Mouse (Mus musculus) intestine, postnatal 0 days (tissue): ENCODE results near the gene Cxcl17. TPM values are rescaled to one million over a fixed set of nuclear protein-coding genes. Genes with fewer than 3 reads are reported as not detected.

Experiments
- ATAC-seq: fragments of 200-750 bp; cut with Nextera tagmentation; 2 replicates; pipeline ENCODE4 v1.8.0; 2017; ENCODE audit warnings: mild to moderate bottlenecking, moderate TSS enrichment, moderate library complexity
- H3K27ac ChIP-seq: fragments of 300-500 bp; sonication (generic); 2 replicates; pipeline ENCODE4 v1.5.1; 2014; ENCODE audit warnings: mild to moderate bottlenecking, low read depth, low read length, moderate library complexity
- H3K27me3 ChIP-seq: fragments of 300-500 bp; sonication (generic); replicated peaks from 2 replicates; pipeline ENCODE4 v1.6.1; 2014; ENCODE audit warnings: low read length, mixed read lengths; ENCODE audit not compliant: control insufficient read depth, insufficient read depth
- H3K36me3 ChIP-seq: fragments of 300-500 bp; sonication (generic); 2 replicates; pipeline ENCODE4 v1.6.1; 2014; ENCODE audit warnings: mild to moderate bottlenecking, moderate library complexity; ENCODE audit not compliant: control insufficient read depth, insufficient read depth
- H3K4me1 ChIP-seq: fragments of 300-500 bp; sonication (generic); replicated peaks from 2 replicates; pipeline ENCODE4 v1.6.1; 2014; ENCODE audit warnings: antibody characterized with exemption, low read length, mixed read lengths; ENCODE audit not compliant: control insufficient read depth, insufficient read depth
- H3K4me2 ChIP-seq: fragments of 300-500 bp; sonication (generic); replicated peaks from 2 replicates; pipeline ENCODE4 v1.6.1; 2014; ENCODE audit warnings: low read depth, mild to moderate bottlenecking, moderate library complexity
- H3K4me3 ChIP-seq: fragments of 300-500 bp; sonication (generic); 2 replicates; pipeline ENCODE4 v1.5.1; 2014; ENCODE audit warnings: low read depth, low read length
- H3K9ac ChIP-seq: fragments of 300-500 bp; sonication (generic); 2 replicates; pipeline ENCODE4 v1.6.1; 2014; ENCODE audit warnings: mild to moderate bottlenecking, low read depth, low read length
- H3K9me3 ChIP-seq: fragments of 300-500 bp; sonication (generic); 2 replicates; pipeline ENCODE4 v1.6.1; 2016; ENCODE audit warnings: mixed run types; ENCODE audit not compliant: control insufficient read depth
- CTCF ChIP-seq: sonication (generic); IDR thresholded peaks from 2 replicates; pipeline ENCODE4 v1.5.1; 2016; ENCODE audit warnings: low read depth, mild to moderate bottlenecking, control low read depth, antibody characterized with exemption, moderate library complexity
- WGBS: fragments of 180-500 bp; shearing (Covaris S2); extraction: QIAGEN DNeasy Blood & Tissue Kit; methylation state at CpG from one replicate; pipeline ENCODE4 v1.1.7; 2014; 5-methylcytosine and 5-hydroxymethylcytosine counted together
- polyA plus RNA-seq: library from polyadenylated mRNA; unstranded; fragments of >200 nt; fragmentation: Nextera tagmentation; extraction: Ambion mirVana; gene quantifications from 2 replicates; pipeline ENCODE4 v1.2.1, GENCODE M21; 2015

Gene Cxcl17
- polyA plus RNA-seq, 1 experiment from 2014 or later: 0.16 TPM

GRCm38 (mm10) chr7:25358721-25359206 lies 53.9 kb downstream of the Cxcl17 start:
- no peaks in the 10 kb centered on the region for H3K4me1 ChIP-seq
- peaks cover 33% of the 10 kb centered on the region for H3K36me3 ChIP-seq
- H3K27ac ChIP-seq: no peak overlapping the region
- no peak overlapping the region for H3K9ac ChIP-seq
- no peaks in the 10 kb centered on the region for H3K9me3 ChIP-seq
- 89% methylated on average over 18 of the region's 19 CpGs for WGBS
- no peaks in the 10 kb centered on the region for H3K27me3 ChIP-seq
- no peak overlapping the region for H3K4me2 ChIP-seq
- ATAC-seq: no peak
- TF ChIP-seq CTCF: no peak
- no peak overlapping the region for H3K4me3 ChIP-seq

Other genes starting within 250 kb of the Cxcl17 start
- gene Pou2f2, start 233.2 kb downstream of the Cxcl17 start, polyA plus RNA-seq: 0.53 and 0.72 TPM in 2 replicates
- 14.8 and 15.8 TPM in 2 replicates for gene Dedd2, start 192.3 kb downstream of the Cxcl17 start, polyA plus RNA-seq
- gene Zfp526, start 191.5 kb downstream of the Cxcl17 start, polyA plus RNA-seq: 1.1 and 1.3 TPM in 2 replicates
- 8.8 and 9.7 TPM in 2 replicates for gene Gsk3a, start 175.0 kb downstream of the Cxcl17 start, polyA plus RNA-seq
- 7.8 and 8.4 TPM in 2 replicates for gene Erf, start 162.1 kb downstream of the Cxcl17 start, polyA plus RNA-seq
- 17.2 and 21.7 TPM in 2 replicates for gene Cic, start 145.2 kb downstream of the Cxcl17 start, polyA plus RNA-seq
- gene Pafah1b3, start 114.9 kb downstream of the Cxcl17 start, polyA plus RNA-seq: 87.6 and 91.9 TPM in 2 replicates
- 0.12 TPM in 1 of 2 replicates, not detected in the other for gene Prr19, start 111.5 kb downstream of the Cxcl17 start, polyA plus RNA-seq
- gene Tmem145, start 106.8 kb downstream of the Cxcl17 start, polyA plus RNA-seq: 0.69 and 0.92 TPM in 2 replicates
- gene Megf8, start 95.7 kb downstream of the Cxcl17 start, polyA plus RNA-seq: 3.4 and 3.8 TPM in 2 replicates
- gene Cnfn, start 43.2 kb downstream of the Cxcl17 start, polyA plus RNA-seq: 0.33 TPM in 1 of 2 replicates, not detected in the other
- 15.0 and 17.5 TPM in 2 replicates for gene Lipe, start 14.2 kb downstream of the Cxcl17 start, polyA plus RNA-seq
- gene Ceacam1, start 64.7 kb upstream of the Cxcl17 start, polyA plus RNA-seq: 59.1 and 92.6 TPM in 2 replicates
- gene Ceacam2, start 127.0 kb upstream of the Cxcl17 start, polyA plus RNA-seq: 0.20 and 0.37 TPM in 2 replicates
- 117 and 135 TPM in 2 replicates for gene Erich4, start 203.0 kb upstream of the Cxcl17 start, polyA plus RNA-seq
- gene Dmac2, start 206.5 kb upstream of the Cxcl17 start, polyA plus RNA-seq: 29.0 and 32.6 TPM in 2 replicates
- gene B3gnt8, start 213.8 kb upstream of the Cxcl17 start, polyA plus RNA-seq: 3.4 and 3.5 TPM in 2 replicates
- gene Bckdha, start 246.1 kb upstream of the Cxcl17 start, polyA plus RNA-seq: 39.8 and 44.3 TPM in 2 replicates
- 50.4 and 52.7 TPM in 2 replicates for gene Exosc5, start 246.3 kb upstream of the Cxcl17 start, polyA plus RNA-seq